Mouse (Mus musculus) E14TG2a.4 (cell line): Measurements from ENCODE around the gene Hdac9.

Experiments
- CTCF ChIP-seq: conservative IDR thresholded peaks from 2 replicates; pipeline ENCODE4 v1.5.1; 2014; ENCODE audit warnings: low read length
- NANOG ChIP-seq: IDR thresholded peaks from 2 replicates; pipeline ENCODE4 v1.6.1; 2014; ENCODE audit warnings: borderline replicate concordance, low read length, mixed read lengths
- POU5F1 ChIP-seq: IDR thresholded peaks from 2 replicates; pipeline ENCODE4 v1.6.1; 2014; ENCODE audit warnings: low read length, borderline replicate concordance

GRCm38 (mm10) chr12:34571069-34571468, 345.8 kb downstream of the Hdac9 start:
- TF ChIP-seq CTCF, result no peak
- TF ChIP-seq NANOG, result no peak
- no peak for TF ChIP-seq POU5F1
